8 mouse cellular contexts compared by ENCODE assay signal in the genomic region with DNA sequence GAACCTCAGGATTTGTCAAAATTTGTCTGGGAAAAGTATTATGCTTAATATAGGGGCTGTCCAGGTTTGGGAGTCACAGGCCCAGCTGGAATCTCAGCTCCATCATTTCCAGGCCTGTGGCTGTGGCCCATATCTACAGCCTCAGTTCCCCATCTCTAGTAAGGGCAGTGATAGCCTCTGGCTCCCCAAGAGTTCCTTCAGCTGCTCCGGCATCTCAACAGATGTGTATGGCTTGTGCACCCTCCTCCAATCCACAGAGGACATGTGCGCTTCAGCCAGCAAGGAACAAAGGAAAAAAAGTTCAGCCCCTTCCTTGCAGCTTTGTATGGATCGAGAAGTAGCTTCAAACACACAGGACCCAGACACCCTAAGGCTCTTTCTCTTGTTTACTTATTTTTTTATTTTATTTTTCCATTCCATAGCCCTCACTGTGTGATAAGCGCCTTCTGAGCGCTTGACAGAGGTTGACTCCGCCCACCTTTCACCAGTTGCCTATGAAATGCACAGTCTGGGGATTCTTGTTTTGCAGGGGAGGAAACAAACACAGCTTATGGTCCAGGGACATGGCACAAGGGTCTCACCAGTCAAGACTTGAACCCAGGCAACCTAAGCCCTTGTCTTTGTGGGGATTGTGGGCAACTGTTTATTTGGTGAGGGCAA.
DNase-seq lines count a peak whose midpoint lies in the region; ATAC-seq lines count a peak whose summit lies in the region.
"Had no signal": no experiment of that assay in that cellular context is flagged by ENCODE, and none has a peak within 500 bp of the region (broad histone marks: within the 10 kb centered on the region; RNA-seq: fewer than 3 reads in every experiment).

No protein-coding gene starts in this region.

- 0 out of 2 replicates have a peak overlapping the region, but pooled peaks have one; percentile 29 for H3K27ac ChIP-seq in lung, embryonic 16.5 days (ENCODE audit: low read length)
- H3K27ac ChIP-seq in stomach, embryonic 15.5 days = peak overlapping the region; percentile 91; the same call in 1 of the 2 replicates
- H3K27ac ChIP-seq: neural tube, embryonic 15.5 days had no signal

- no peaks in the 10 kb centered on the region for H3K9me3 ChIP-seq in lung, embryonic 16.5 days (ENCODE audit: control insufficient read depth, low read length)
- H3K9me3 ChIP-seq in stomach, embryonic 15.5 days = no peaks in the 10 kb centered on the region
- H3K9me3 ChIP-seq: neural tube, embryonic 15.5 days had no signal

- no peaks in the 10 kb centered on the region for H3K36me3 ChIP-seq in lung, embryonic 16.5 days (ENCODE audit: control insufficient read depth, insufficient read depth, low read length)
- no peaks in the 10 kb centered on the region for H3K36me3 ChIP-seq in stomach, embryonic 15.5 days
- H3K36me3 ChIP-seq: neural tube, embryonic 15.5 days had no signal

- H3K4me2 ChIP-seq in lung, embryonic 16.5 days (ENCODE audit: low read depth, low read length) = no peak overlapping the region
- H3K4me2 ChIP-seq in stomach, embryonic 15.5 days = no peak overlapping the region

- no peak for DNase-seq in lung, adult 18-20 months
- peak; percentile 52 for DNase-seq in heart, postnatal 4 days
- no peak for DNase-seq in cerebellum, adult 11-12 months
- DNase-seq in cerebellum, postnatal 36 days = no peak

- no peak; the same call in 1 of the 2 replicates for ATAC-seq in lung, embryonic 16.5 days (ENCODE audit: low read depth)
- peak; percentile 78 for ATAC-seq in erythroid progenitor cell, adult 5-6 weeks (replicated peaks; ENCODE audit: low FRiP score, poor library complexity, severe bottlenecking)
- no peak for ATAC-seq in stomach, embryonic 15.5 days (ENCODE audit: insufficient read depth, low FRiP score, low read depth)

- WGBS in lung, embryonic 16.5 days = 79% methylated on average over 6 of the region's 6 CpGs
- 84% methylated on average over 6 of the region's 6 CpGs for WGBS in stomach, embryonic 15.5 days

- H3K9ac ChIP-seq in lung, embryonic 16.5 days (ENCODE audit: low read length) = no peak overlapping the region
- no peak overlapping the region for H3K9ac ChIP-seq in stomach, embryonic 15.5 days
- H3K9ac ChIP-seq: neural tube, embryonic 15.5 days had no signal

- H3K4me3 ChIP-seq in lung, embryonic 16.5 days (ENCODE audit: low read length) = no peak overlapping the region
- H3K4me3 ChIP-seq in stomach, embryonic 15.5 days (replicated peaks) = no peak overlapping the region
- H3K4me3 ChIP-seq: neural tube, embryonic 15.5 days had no signal

- no peaks in the 10 kb centered on the region for H3K27me3 ChIP-seq in lung, embryonic 16.5 days (ENCODE audit: control insufficient read depth, insufficient read depth, low read depth, low read length)
- no peaks in the 10 kb centered on the region for H3K27me3 ChIP-seq in stomach, embryonic 15.5 days (replicated peaks)
- H3K27me3 ChIP-seq: neural tube, embryonic 15.5 days had no signal

- H3K4me1 ChIP-seq in lung, embryonic 16.5 days (replicated peaks; ENCODE audit: control insufficient read depth, insufficient read depth, low read length) = peaks cover 34% of the 10 kb centered on the region
- H3K4me1 ChIP-seq in stomach, embryonic 15.5 days = peaks cover 27% of the 10 kb centered on the region
